Mouse (Mus musculus) lung, postnatal 14 days (tissue): ENCODE measurements around the gene Asic2.
A peak's percentile ranks its signal among the peaks of the same experiment; 100 is the strongest.
"Not testable (repeated sequence)": the region's sequence is repeated elsewhere in the genome, so short reads cannot be mapped to it uniquely, and the experiment has no call there.

Source experiments
- DNase-seq: peaks from one replicate; pipeline ENCODE4 v3.0.0; 2021

The Asic2 gene

DNA sequence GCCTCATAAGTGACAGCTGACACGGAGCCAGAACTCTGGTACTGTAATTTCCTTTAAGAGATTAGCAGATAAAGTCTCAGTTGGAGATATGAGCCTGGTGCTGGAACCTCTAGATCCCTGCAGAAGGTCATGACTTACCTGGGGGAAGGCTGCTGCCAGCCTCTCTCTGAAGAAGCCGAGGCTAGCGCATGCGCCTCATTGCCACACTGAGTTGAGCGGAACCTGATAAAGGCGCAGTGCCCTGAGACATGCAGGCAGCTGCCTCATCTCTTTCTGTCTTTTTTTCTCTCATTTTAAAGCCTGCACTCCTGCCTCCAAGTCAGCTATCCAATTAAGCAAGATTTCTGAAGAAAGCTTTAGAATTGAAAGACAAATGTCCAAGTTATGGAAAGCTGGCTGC, 551.9 kb downstream of the Asic2 start:
- DNase-seq = no peak

DNA sequence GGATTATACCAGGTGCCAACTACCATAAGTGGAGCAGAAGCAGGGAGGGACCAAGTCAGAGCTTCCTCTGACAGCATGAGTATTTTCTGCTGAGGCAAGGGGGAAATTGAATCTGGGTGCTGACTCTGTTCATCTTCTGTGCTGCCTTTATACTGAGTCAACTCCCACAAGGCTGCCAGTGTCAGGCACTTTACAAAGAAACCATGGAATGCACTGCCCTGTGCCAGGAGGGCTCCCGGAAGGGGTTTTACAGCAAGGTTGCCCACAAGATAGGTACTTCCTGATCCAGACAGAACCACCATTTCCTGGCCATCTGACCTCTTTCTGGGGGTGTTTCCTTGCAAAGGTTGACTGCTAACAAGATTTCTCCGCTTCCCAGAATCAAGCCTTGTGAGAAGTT, 553.7 kb downstream of the Asic2 start:
- DNase-seq = no peak

DNA sequence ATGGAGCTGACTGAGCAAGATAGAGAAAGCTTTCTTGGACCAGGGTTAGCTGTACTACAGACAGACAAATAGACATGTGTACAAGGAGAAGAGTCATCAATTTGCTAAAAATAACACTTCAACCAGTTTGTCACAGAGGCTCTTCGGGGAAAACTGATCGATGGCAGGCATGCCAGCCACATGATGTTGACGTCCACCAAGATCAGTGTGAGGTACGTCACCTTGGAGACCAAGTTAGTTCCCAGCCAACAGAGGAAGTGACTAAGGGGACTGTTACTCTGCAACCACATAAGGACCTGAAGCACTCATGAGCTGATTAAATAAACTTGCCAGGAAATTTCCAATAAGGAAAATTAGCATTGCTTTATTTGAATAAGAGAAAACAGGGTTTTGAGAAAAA, 557.0 kb downstream of the Asic2 start:
- DNase-seq = no peak

DNA sequence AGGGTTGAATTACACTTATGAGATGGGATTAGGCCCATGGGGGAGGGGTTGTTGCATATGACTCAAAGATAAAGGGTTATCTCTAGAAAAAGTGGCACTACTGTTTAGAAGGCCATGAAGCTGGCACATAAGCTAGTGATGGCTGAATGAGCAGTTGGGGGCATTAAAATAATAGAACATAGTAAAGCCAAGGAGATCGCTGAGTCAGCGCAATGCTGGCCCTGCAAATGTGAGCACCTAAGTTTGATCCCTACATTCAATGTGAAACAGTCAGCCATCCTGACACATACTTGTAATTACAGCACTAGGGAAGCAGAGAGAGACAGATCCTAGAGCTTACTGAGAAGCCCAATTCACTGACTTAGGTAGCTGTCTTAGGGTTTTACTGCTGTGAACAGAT, 562.3 kb downstream of the Asic2 start:
- DNase-seq = no peak

DNA sequence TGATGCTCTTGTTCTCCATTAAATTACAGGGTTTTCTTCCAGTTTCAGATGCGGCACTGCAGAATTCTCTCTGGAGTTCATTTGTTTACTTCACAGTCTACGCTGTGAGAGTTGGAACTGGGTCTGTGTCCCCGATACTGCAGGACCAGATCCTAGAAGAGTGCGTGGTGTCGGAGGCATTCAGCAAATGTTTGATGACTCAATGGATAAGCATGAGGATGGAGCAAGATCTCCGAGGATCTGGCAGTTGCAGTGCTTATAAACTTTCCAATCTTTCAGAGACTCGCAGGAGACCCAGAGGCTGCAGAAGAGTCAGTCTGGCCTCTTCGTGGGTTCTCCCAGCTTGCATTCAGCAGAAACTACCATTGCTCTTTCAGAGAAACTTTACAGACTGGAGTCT, 566.0 kb downstream of the Asic2 start:
- peak; percentile 16 for DNase-seq

DNA sequence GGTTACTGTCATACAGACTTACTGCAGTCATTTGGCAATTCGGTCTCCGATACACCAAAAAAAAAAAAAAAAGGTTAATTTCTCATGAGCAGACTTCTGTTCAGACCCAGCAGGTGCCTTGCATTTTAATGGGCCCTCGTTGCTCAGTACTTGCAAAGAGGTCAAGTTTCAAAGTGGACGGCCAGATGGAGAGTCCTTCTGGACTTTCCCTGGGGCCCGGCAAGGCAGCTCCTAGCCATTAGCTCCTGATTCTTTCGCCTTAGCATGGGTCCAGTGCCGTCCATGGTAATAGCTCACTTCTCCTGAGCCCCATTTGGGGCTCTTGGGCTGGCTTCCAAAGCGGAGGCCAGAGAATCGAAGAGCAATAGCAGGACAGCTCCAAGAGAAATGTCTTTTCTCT, 575.4 kb downstream of the Asic2 start:
- no peak for DNase-seq

DNA sequence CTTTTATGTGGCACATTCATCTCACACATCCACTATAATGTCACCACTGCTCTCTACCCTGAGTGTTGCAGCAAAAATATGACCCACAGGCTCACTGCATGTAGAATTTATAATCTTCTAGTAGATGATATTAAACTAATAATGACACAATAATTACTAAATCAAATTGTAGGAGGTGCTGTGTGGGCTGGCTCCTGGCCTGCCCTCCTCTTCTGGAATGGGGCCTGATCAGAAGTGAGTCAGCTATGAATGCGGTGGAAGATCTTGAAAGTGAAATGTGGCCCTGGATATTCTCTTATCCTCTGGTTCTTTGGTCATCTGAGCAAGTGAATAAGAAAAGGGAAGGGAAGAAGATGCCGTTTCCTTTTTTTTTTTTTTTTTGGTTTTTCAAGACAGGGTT, 582.1 kb downstream of the Asic2 start:
- no peak for DNase-seq

DNA sequence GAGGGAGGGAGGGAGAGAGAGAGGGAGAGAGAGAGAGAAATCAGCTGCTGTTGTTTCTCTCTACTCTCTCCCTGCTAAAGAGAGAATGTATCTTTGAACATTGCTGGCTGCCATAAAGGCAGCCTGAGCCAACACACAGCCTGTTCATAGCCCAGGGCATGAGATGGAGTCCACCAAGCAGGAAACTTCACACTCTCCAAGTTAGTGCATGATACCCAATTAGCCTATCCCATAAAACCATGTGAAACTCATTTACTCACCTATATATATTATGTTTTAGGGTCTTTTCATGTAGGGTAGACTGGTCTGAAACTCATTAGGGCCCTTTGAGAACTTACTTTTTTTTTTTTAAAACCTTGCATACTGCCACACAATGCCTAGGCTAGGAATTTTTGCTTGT, 582.7 kb downstream of the Asic2 start:
- no peak for DNase-seq

DNA sequence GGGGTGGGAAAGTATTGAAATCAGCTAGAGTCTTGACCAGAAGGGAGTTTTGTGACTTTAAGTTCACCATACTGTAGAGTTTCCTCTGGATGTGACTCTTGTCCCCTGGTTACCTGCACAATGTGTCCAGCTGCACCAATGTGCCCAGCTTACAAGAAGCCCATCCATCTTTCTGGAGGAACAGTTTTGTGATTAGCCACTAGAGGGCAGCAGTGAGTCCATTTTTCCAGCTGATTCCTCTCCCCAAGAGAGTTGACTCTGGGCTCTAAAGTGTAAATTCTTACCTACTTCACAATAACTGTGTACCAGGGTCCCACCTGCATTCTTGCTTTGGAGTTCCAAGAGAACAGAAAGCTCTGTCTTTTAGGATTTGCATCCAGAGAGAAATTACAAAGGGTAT, 593.4 kb downstream of the Asic2 start:
- peak; percentile 66 for DNase-seq

DNA sequence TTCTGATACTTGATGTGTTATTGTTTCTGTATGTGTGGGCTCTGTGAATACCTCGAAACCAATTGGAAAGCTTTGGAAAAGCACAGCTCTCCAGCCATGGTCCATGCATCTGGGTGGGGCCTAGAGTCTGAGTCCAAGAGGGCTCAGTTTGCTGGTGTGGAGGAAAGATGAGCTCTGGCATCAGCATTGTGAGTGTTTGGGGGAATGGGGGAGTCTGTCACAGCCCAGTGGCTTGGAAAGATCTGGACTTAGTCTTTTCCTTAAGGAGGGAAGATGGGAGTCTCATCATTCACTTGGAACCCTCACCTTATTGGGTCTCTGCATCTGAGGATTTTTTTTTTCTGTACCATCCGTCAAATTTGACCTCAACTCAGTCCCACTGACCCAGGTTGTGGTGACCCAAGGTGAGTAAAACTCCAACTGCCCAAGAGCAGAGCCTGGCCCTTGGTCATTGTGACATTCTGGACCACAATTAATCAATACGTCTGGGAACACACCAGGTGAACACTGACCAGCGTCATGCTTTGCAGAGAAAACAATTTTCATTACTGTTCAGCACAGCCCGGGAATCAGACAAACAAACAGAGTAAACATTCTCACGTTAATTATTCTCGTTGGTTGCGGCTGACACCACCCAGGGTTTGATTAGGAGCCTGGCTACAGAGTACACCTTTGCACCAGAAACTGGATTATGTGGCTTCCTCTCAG, 594.1 kb downstream of the Asic2 start:
- DNase-seq = no peak

DNA sequence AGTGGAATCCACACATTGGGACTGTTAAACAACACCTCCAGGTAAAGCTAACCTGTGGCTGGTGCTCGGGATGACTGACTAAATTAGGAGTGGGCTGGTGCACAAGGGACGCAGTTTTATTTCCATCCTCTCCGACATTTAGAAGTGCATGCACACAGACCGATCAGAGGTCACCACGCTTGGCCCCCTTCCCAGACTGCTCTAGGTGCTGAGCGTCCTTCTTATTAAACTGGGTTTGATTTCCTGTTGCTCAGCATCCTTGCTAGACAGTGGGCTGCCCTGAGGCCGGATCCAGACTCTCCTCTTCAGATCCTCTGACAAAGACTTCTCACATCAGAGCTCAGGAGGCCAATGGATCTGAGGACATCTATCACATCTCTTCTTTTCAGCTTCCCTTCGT, 596.7 kb downstream of the Asic2 start:
- no peak for DNase-seq

DNA sequence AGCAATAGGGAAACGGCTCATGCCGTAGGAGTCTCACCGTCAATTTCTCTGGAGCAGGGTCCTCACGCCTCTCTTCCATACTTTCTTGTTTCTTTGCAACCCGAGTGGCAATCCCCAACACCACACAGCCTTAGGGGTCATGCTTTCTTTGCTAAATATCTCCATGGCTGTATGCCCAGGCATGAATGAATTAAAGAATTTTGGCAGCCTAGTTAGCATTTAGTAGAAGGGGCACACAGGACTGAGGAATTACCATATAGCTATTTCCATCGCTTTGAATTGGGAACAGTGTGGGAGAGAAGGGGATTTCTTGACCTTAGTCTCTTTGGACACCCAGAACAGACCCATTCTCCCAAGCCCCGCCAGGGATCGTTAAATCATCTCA, 597.8 kb downstream of the Asic2 start:
- DNase-seq = no peak

DNA sequence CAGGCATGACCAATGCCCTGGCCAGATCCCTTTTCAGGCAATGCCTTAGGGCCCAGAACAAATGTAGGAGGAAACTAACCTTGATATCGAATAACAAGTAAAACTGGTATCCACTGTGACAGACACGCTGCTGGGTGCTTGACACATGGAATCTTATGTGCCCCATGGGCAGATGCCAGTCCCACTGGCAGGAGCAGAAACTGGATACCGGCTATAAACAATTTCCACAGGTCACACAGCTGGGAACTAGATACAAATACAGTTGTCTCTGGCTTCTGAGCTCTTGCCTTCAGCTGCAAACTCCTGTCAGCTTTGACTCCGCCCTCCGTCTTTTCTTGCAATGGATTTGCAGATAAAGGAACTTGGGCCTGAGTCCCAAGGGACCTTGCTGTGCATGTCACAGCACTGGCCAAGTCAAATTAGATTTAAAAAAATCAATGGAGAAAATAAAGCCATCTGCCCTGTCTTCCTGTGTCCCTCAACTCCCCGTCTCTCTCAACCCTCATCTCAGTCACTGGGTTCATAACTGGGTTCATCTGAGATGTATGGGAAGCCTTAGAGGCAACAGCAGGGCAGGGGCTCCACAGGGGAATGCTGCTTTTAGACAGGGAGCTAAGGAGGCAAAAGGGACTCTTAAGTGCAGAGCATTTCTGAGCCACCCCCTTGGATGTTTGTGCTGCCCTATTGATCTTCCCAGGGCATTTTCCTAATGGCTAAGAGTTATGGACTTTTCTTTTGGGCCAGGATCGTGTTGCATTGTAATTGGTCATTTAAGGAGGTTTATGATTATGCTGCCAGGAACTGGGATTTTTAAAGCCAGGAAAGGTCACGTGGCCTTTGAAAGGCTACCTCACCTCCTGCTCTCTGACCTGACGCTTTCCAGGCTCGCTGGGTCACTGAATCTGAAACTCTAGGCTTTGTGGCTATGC, 598.5 kb downstream of the Asic2 start:
- DNase-seq = no peak

DNA sequence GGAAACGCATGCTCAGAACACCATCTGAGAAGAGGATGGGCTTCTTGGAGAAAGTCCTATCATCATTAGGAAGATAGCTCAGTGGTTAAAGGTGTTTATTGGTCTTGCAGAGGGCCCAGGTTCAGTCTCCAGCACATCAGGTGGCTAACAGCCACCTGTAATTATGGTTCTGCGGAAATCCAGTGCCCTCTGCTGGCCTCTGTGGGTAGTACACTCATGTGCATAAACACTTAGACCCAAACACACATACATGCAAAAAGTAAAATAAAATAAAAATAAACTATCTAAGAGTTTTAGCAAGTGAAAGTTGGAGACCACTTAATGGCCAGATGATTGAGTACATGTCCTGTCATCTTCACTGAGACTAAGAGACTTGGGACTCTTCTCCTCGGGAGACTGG, 603.8 kb downstream of the Asic2 start:
- DNase-seq = no peak

DNA sequence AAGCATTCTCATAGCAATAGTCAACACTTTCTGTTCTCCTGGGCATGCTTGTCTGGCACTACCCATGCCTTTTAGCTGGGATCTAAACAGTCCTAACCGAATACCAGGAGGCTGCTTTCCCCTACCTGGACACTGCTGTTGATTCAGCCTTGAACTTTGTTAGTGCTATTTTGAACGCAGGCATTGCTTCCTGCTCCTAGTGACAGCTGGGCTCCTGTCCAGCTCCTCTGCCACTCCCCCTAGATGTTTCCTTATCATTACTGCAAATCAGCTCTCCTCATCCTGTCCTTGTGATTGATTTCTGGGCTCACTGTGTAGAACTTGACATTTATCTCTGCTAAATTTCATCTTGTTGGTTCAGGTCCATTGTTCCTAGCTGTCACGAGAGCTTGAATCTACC, 605.8 kb downstream of the Asic2 start:
- DNase-seq = peak; percentile 3

DNA sequence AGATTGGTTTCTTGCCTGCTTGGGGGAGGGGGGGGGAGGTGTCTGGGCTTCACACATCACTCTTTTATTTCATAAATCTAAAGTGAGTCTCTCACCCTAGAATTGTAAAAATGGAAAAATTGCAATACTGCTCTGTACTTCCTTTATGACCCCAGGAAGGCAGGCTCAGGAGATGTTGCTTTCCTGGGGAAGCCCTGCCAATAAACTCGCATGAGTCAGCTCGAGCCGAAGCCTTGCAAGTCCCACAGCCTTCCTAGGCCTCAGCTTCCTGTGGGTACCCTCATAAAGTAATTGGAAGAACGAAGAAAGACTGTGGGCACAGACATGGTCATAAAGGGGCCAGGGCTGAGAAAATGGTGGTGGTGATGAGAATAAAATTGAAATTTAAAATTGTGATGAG, 607.2 kb downstream of the Asic2 start:
- no peak for DNase-seq

DNA sequence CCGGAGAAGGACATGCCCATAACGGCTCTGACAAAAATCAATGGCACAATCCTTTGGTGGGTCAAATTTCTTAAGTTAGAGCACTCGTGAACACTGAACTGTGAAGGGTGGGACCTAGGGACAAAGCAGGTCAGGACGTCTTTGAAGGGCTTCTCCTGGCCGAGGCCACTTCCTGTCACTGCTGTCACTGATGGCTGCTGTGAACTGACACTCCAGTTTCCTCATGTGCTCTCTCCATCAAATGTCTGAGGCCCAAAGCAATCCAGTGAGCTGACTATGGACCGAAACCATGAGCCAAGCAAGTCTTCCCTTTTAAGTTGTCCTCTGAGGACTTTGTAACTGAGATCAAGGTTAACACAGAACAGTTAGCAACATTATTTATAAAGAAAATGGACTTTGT, 617.8 kb downstream of the Asic2 start:
- DNase-seq = not testable (repeated sequence)

DNA sequence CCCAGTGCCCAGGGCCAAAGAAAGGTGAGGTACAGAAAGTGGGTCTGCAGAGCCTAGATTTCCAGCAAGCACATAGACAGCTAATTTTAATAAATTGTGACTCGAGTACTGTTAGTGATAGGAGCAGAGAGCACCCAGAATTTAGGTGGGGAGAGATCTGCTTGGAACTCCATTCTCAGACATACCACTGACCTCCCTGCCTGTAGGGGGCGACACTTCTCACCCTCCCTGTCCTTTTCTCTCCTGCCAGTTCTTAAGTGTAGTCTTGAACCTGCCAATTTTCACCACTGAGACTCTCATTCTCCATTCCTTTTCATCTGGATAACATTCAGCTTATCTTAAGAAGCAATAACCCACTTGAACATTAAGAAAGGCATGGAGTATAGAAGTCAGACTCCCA, 636.3 kb downstream of the Asic2 start:
- DNase-seq = no peak

DNA sequence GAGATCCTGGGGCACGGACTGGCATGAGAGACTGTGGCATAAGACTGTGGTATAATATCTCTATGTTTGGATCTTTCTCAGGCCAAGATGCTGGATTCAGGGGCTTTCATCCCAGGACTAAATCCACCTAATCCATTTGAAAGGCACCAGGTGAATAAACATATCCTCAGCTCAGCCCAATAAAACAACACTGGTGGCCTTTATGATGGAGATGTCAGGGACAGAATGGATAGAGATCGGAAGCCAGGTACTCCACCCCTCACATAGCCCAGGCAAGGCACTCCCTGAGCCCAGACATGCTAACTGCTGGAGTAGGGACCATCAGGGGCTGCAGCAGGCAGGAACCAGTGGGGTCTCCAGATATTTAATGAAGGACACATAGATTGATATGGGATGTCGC, 637.3 kb downstream of the Asic2 start:
- DNase-seq = no peak

DNA sequence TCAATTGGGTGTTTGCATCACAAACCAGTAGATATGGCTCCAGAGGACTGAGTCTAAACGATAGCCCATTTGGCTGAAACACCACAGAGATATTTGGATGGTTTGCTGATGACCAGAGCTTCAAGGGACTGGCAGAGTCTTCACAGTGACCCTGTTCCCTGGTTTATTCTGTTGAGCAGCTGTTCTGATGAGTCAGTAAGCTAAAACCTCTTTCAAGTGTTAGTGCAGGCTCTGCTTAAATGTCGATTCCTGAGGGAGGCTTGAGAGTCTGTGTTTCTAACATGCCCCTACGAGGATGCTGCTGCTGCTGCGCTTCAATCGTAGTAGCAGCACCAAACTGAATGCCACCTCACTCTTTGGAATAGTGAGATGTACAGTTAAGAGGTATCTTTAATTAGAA, 640.2 kb downstream of the Asic2 start:
- no peak for DNase-seq

DNA sequence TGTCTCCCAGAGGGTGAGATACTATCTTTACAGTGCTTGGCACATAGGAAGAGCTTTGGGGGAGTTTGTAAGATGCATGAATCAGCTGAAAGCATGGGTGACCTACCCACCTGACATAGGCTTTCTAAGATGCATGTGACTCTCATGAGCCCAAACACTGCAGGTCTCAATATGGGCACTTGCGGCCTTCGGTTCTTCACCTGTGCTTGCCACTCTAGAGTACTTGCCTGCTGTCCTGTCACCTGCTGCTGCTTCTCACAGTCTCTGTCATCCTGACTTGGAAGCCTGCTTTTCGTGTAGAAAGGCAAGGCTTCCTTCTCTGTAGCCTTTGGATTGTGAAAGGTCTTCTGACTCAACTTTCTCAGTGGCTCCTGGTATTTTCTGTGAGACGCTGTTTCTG, 645.1 kb downstream of the Asic2 start:
- no peak for DNase-seq

DNA sequence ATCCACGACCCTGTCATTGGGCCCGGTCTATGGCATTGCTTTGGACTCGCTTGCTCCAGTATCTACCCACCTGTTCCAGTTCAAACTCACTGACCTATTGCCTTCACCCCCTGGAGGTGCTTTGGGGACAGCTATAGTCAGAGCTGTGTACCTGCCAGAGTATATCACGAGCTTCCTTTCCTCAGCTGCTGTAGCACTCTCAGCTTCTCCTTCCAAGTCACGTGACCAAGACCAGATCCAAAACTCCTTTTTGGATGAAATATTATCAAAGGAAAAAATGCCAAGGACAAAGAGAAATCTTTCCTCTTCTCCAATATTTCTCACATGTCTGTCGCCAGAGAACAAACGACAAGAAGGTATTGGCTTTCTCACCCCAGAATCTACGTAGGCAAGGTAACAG, 645.8 kb downstream of the Asic2 start:
- no peak for DNase-seq

DNA sequence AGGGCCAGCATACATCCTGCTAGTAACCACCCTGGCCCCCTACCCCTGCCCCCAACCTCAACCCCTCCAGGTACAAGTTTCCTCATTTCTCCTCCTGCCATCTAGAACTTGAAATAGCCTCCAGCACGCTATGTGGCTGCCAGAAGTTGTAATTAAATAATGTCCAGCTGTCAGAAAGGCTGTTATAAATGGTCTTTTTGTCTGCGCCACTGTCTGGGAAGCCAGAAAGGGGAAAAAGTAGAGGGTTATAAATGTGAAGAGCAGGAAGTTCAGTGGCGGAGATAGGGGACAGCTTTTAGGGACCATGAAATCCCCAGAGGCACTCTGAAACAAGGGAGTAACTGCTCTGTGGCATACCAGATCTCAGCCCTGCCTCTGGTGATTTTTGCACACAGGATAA, 678.2 kb downstream of the Asic2 start:
- DNase-seq = no peak

DNA sequence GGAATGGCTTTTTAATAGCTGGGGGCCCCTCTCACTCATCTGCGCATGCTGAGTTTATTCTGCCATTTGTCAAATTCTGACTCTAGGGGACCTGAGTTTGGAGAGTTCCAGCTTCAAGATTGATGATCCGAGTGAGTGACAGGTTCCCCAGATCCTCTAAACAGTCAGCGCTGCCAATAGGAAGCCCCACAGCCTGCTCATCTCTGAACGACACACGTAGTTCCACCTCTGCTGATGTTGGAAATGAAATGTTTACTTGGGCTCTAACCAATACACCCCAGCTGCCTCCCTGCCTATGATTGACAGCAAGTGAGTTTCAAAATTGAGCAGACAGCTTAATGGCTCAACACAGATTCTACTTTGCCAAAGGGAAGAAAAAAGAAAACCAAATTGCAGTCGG, 685.1 kb downstream of the Asic2 start:
- no peak for DNase-seq

DNA sequence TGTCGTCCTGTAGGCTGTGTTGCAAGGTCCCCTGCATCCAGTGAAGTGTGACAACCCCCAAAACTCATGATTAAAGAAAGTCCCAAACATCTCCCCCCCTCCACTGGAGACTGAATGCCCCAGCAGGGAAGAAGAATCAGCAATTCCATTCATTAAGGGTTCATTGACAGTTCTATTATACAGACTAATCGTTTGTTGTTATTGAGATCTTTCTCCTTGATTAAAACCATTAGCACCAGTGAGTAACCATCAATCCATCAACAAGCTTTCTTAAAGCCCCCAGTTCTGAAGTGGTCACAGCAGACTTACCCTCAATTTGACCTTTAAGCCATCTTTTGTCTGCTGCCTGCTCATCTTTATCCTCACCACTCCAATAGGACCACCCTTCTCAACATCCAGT, 688.2 kb downstream of the Asic2 start:
- DNase-seq = no peak
